Mouse (Mus musculus) CH12.LX (cell line): Measurements from ENCODE around the gene Atp6v1g2.

Experiments
- CHD1 ChIP-seq: IDR thresholded peaks from 2 replicates; pipeline ENCODE4 v1.6.1; 2012; ENCODE audit warnings: low read depth, low read length, improper control_type of control experiment, inconsistent platforms
- CHD2 ChIP-seq: IDR thresholded peaks from 2 replicates; pipeline ENCODE4 v1.6.1; 2011; ENCODE audit warnings: low read length, improper control_type of control experiment
- CTCF ChIP-seq, 2 experiments: IDR thresholded peaks in 1 of 2; conservative IDR thresholded peaks in 1 of 2; 2 replicates each; pipeline ENCODE4 v1.5.1; 2011 to 2012; ENCODE audit warnings: low read depth in 2 of 2, low read length in 2 of 2, improper control_type of control experiment in 1 of 2, inconsistent platforms in 1 of 2, mild to moderate bottlenecking in 1 of 2, moderate library complexity in 1 of 2
- EP300 ChIP-seq: IDR thresholded peaks from 2 replicates; pipeline ENCODE4 v1.6.1; 2011; ENCODE audit warnings: low read length, improper control_type of control experiment
- GABPA ChIP-seq: IDR thresholded peaks from 2 replicates; pipeline ENCODE4 v1.6.1; 2012; ENCODE audit warnings: low read depth, low read length, improper control_type of control experiment, inconsistent platforms; ENCODE audit not compliant: insufficient replicate concordance
- IRF4 ChIP-seq: IDR thresholded peaks from 2 replicates; pipeline ENCODE4 v1.6.1; 2014; ENCODE audit warnings: low read depth, mild to moderate bottlenecking, inconsistent platforms, low read length, improper control_type of control experiment
- MAX ChIP-seq: IDR thresholded peaks from 2 replicates; pipeline ENCODE4 v1.6.1; 2011; ENCODE audit warnings: low read length, improper control_type of control experiment
- TCF12 ChIP-seq: IDR thresholded peaks from 2 replicates; pipeline ENCODE4 v1.6.1; 2014; ENCODE audit warnings: low read depth, mild to moderate bottlenecking, inconsistent platforms, low read length, improper control_type of control experiment
- USF1 ChIP-seq: IDR thresholded peaks from 2 replicates; pipeline ENCODE4 v1.6.1; 2014; ENCODE audit warnings: low read depth, mild to moderate bottlenecking, inconsistent platforms, low read length, improper control_type of control experiment
- ZC3H11A ChIP-seq: IDR thresholded peaks from 2 replicates; pipeline ENCODE4 v1.6.1; 2012; ENCODE audit warnings: low read depth, mild to moderate bottlenecking, inconsistent platforms, low read length, improper control_type of control experiment
- ZMIZ1 ChIP-seq: IDR thresholded peaks from 2 replicates; pipeline ENCODE4 v1.6.1; 2012; ENCODE audit warnings: low read depth, mild to moderate bottlenecking, inconsistent platforms, low read length, improper control_type of control experiment

DNA sequence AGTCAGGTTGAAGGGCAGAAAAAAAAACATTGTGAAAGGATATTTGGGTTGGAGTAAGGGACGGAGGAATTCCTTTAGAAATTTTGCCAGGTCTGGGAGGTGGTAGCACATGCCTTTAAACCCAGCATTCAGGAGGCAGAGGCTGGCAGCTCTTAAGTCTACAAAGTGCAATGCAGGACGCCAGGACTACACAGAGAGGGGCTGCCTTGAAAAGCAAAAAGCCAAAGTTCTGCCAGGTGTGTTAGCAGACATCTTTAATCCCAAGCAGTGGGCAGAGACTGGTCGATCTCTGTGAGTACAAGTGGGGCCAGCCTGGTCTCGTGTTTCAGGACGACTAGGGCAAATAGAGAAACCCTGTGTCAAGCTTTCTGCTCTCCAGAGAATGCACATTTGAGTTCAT, 18.5 kb downstream of the Atp6v1g2 start:
- TF ChIP-seq MAX (no peak), CTCF (conservative IDR thresholded peaks at IDR 0.05 in 1 of 2, IDR thresholded peaks at IDR 0.05 in 1 of 2; ENCODE audit: low read depth in 2 of 2, low read length in 2 of 2) (no peak), USF1 (no peak), GABPA (no peak), ZC3H11A (no peak), EP300 (no peak), ZMIZ1 (no peak), CHD2 (no peak), CHD1 (no peak), IRF4 (no peak), TCF12 (no peak)
